Comparison of ENCODE assay signal across 8 mouse cellular contexts in the genomic region with DNA sequence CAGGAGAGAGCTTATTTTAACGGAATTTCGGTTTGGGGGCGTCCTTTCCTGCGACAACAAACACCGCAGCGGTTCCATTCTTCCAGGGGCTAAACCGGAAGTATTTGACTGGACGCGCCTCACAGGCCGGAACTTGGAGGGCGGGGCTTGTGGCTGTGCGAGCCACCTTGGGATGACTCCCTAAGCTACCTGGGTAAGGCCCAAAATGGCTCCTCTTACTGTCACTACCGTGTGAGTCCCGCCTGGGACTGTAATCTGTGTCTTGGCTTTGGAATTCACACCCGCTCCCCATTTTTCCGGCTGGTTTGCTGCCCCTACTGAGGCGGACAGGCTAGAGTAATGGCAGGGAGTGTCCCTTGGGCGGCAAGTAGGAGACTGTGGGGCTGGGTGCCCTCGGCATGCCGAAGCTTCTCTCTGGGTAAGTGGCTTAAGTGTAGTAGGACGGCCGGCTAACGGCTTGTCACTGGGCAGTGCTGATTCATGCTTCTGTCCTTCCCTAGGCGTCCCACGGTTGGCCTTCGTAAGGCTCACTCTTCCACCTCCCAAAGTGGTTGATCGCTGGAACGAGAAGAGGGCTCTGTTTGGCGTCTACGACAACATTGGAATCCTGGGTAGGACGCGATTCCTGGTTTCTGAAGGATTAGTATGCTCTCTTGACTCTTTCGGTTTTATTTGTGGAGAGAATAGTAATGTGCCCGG. TPM values are rescaled to one million over a fixed set of nuclear protein-coding genes. Genes with fewer than 3 reads are reported as not detected.
DNase-seq lines count a peak whose midpoint lies in the region; ATAC-seq and TF ChIP-seq lines count a peak whose summit lies in the region.

No protein-coding gene starts in this region.

- no peak for TF ChIP-seq CTCF in gastrocnemius, adult 2 months (IDR thresholded peaks at IDR 0.05)
- TF ChIP-seq CTCF in hindbrain, postnatal 0 days (IDR thresholded peaks at IDR 0.05; ENCODE audit: low read depth), result no peak
- no peak for TF ChIP-seq CTCF in left cerebral cortex, adult 2 months (IDR thresholded peaks at IDR 0.05)

- peak overlapping the region; percentile 97 for H3K27ac ChIP-seq in gastrocnemius, adult 2 months
- H3K27ac ChIP-seq in hindbrain, postnatal 0 days, result peak overlapping the region; percentile 97
- H3K27ac ChIP-seq in left cerebral cortex, adult 2 months, result peak overlapping the region; percentile 96

- peak; percentile 93 for DNase-seq in WW6 (ENCODE audit: low read depth, low spot score)
- peak; percentile 70 to 89 for DNase-seq in cerebellum, postnatal 4 days (ENCODE audit: low spot score in 2 of 2)
- DNase-seq in gastrocnemius, adult 2 months, result peak; percentile 96
- peak; percentile 96 for DNase-seq in hindbrain, postnatal 0 days (ENCODE audit: low spot score)
- DNase-seq in left cerebral cortex, adult 2 months (ENCODE audit: extremely low spot score in 1 of 2, low spot score in 2 of 2), result peak; percentile 86
- DNase-seq in right cerebral cortex, adult 2 months (ENCODE audit: low spot score in 2 of 2), result peak; percentile 91 to 92
- peak; percentile 94 for DNase-seq in urinary bladder, postnatal 14 days (ENCODE audit: low spot score)

- H3K36me3 ChIP-seq in hindbrain, postnatal 0 days (ENCODE audit: insufficient read depth, low read length), result peaks cover 29% of the 10 kb centered on the region

- H3K27me3 ChIP-seq in hindbrain, postnatal 0 days (ENCODE audit: insufficient read depth, low read length), result no peaks in the 10 kb centered on the region

- peak overlapping the region; percentile 80 for H3K4me3 ChIP-seq in gastrocnemius, adult 2 months
- peak overlapping the region; percentile 70 for H3K4me3 ChIP-seq in hindbrain, postnatal 0 days (ENCODE audit: low read length)
- peak overlapping the region; percentile 82 for H3K4me3 ChIP-seq in left cerebral cortex, adult 2 months

- ATAC-seq in hindbrain, postnatal 0 days, result peak; percentile 94
- ATAC-seq in megakaryocyte, adult 5-6 weeks (ENCODE audit: poor library complexity, severe bottlenecking), result peak; percentile 80

- H3K4me2 ChIP-seq in hindbrain, postnatal 0 days (ENCODE audit: low read depth, low read length), result peak overlapping the region; percentile 88

- H3K4me1 ChIP-seq in hindbrain, postnatal 0 days (ENCODE audit: insufficient read depth, low read length), result peaks cover 5% of the 10 kb centered on the region

- H3K9me3 ChIP-seq in hindbrain, postnatal 0 days (ENCODE audit: low read length), result no peaks in the 10 kb centered on the region

- under 1% methylated on average over 34 of the region's 34 CpGs for WGBS in hindbrain, postnatal 0 days

- peak overlapping the region; percentile 74 for H3K9ac ChIP-seq in hindbrain, postnatal 0 days (replicated peaks; ENCODE audit: low read length)

- intact Hi-C loops in gastrocnemius, adult 2 months (cut with DNase I), result loop anchor here (1.0 kb wide), 1 partner anchor 25 kb away; no protein-coding TSS in a partner anchor
- intact Hi-C loops in left cerebral cortex, adult 2 months (cut with DNase I), result loop anchor here (2.0 kb wide), 1 partner anchor 23 kb away; the partner anchor contains the start of gene Vamp1

RNA-seq across cellular contexts. Expression of gene Mrpl51, which starts 0.6 kb away (rescaled TPM):
- 100 to 1,000 TPM; 214 to 262 TPM for total RNA-seq in gastrocnemius, adult 2 months (2021)
- 20.6 and 40.3 TPM in 2 replicates for total RNA-seq in hindbrain, postnatal 0 days (2014; rRNA removed)
- polyA plus RNA-seq in hindbrain, postnatal 0 days (2015; fragmentation: Nextera tagmentation; extraction: Ambion mirVana), result 159 and 163 TPM in 2 replicates
- total RNA-seq in left cerebral cortex, adult 2 months (2021), result 10 to 100 TPM; 69.1 to 74.5 TPM
- total RNA-seq in megakaryocyte, adult 5-6 weeks (2015), result 91.9 and 106 TPM in 2 replicates
- 72.8 and 81.9 TPM in 2 replicates for total RNA-seq in megakaryocyte, adult 5-6 weeks (2017)

RNA-seq across cellular contexts. Expression of gene Ncapd2, which starts 0.7 kb away (rescaled TPM):
- total RNA-seq in gastrocnemius, adult 2 months (2021), result 1 to 10 TPM; 6.5 to 9.8 TPM
- 47.1 and 56.3 TPM in 2 replicates for total RNA-seq in hindbrain, postnatal 0 days (2014; rRNA removed)
- polyA plus RNA-seq in hindbrain, postnatal 0 days (2015; fragmentation: Nextera tagmentation; extraction: Ambion mirVana), result 30.3 and 34.1 TPM in 2 replicates
- total RNA-seq in left cerebral cortex, adult 2 months (2021), result 10 to 100 TPM; 22.6 to 23.4 TPM
- total RNA-seq in megakaryocyte, adult 5-6 weeks (2015), result 195 and 225 TPM in 2 replicates
- 181 and 231 TPM in 2 replicates for total RNA-seq in megakaryocyte, adult 5-6 weeks (2017)

RNA-seq across cellular contexts. Expression of gene Vamp1, which starts 23.2 kb away (rescaled TPM):
- 10 to 100 TPM; 14.3 to 16.0 TPM for total RNA-seq in gastrocnemius, adult 2 months (2021)
- total RNA-seq in hindbrain, postnatal 0 days (2014; rRNA removed), result 74.6 and 85.3 TPM in 2 replicates
- 73.0 and 74.6 TPM in 2 replicates for polyA plus RNA-seq in hindbrain, postnatal 0 days (2015; fragmentation: Nextera tagmentation; extraction: Ambion mirVana)
- 100 to 1,000 TPM; 125 to 128 TPM for total RNA-seq in left cerebral cortex, adult 2 months (2021)
- total RNA-seq in megakaryocyte, adult 5-6 weeks (2015), result 12.6 and 13.9 TPM in 2 replicates
- total RNA-seq in megakaryocyte, adult 5-6 weeks (2017), result 7.9 and 8.9 TPM in 2 replicates

RNA-seq across cellular contexts. Expression of gene Gapdh, which starts 25.9 kb away (rescaled TPM):
- total RNA-seq in gastrocnemius, adult 2 months (2021), result over 10,000 TPM in 1 of 2 experiments, 1,000 to 10,000 TPM in 1; 9,742 to 11,894 TPM
- total RNA-seq in hindbrain, postnatal 0 days (2014; rRNA removed), result 2,711 and 2,736 TPM in 2 replicates
- 1,874 and 1,919 TPM in 2 replicates for polyA plus RNA-seq in hindbrain, postnatal 0 days (2015; fragmentation: Nextera tagmentation; extraction: Ambion mirVana)
- 1,000 to 10,000 TPM; 2,312 to 2,314 TPM for total RNA-seq in left cerebral cortex, adult 2 months (2021)
- total RNA-seq in megakaryocyte, adult 5-6 weeks (2015), result 2,892 and 2,923 TPM in 2 replicates
- total RNA-seq in megakaryocyte, adult 5-6 weeks (2017), result 1,028 and 1,070 TPM in 2 replicates

RNA-seq across cellular contexts. Expression of gene Tapbpl, which starts 39.5 kb away (rescaled TPM):
- 1 to 10 TPM; 2.4 to 2.6 TPM for total RNA-seq in gastrocnemius, adult 2 months (2021)
- 4.5 and 7.0 TPM in 2 replicates for total RNA-seq in hindbrain, postnatal 0 days (2014; rRNA removed)
- polyA plus RNA-seq in hindbrain, postnatal 0 days (2015; fragmentation: Nextera tagmentation; extraction: Ambion mirVana), result 7.0 and 7.8 TPM in 2 replicates
- total RNA-seq in left cerebral cortex, adult 2 months (2021), result 1 to 10 TPM; 5.0 to 6.0 TPM
- 6.6 and 8.8 TPM in 2 replicates for total RNA-seq in megakaryocyte, adult 5-6 weeks (2015)
- 19.2 and 21.2 TPM in 2 replicates for total RNA-seq in megakaryocyte, adult 5-6 weeks (2017)

Comparison
In these comparisons a context has a peak if more than half of its experiments do, and no peak if none do; other contexts are left out.
1. Peak in every context shown above with its lines: DNase-seq, ATAC-seq, H3K4me3 ChIP-seq and H3K27ac ChIP-seq.